Mouse (Mus musculus): ENCODE results near the gene Catsperg1.
"Not testable (repeated sequence)": the region's sequence is repeated elsewhere in the genome, so short reads cannot be mapped to it uniquely, and the experiment has no call there.

The Catsperg1 gene

DNA sequence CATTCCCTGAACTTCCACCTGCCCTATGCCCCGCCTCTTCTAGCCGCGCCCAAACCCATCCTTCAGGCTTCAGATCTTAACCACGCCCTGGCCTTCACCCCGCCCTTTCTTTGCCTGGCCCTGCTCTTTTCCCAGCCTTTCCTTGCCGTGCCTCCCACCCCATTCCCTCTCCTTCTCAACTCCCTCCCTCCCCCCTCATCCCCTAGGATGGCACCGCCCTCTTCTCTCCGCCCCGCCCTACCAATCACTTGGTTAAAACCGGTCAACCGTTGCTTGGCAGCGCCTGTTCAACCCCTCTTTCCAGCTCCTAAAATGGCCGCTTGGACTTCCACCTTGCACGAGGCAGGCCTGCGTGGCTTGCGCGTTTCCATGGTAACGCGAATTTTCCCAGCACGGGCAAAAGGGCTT is at the start of gene Catsperg1:
Catsperg1 (minus strand) TSS at position 361 of the 408 bp plus-strand sequence.
- in situ Hi-C loops (cut with MboI, MseI): no loop called here

DNA sequence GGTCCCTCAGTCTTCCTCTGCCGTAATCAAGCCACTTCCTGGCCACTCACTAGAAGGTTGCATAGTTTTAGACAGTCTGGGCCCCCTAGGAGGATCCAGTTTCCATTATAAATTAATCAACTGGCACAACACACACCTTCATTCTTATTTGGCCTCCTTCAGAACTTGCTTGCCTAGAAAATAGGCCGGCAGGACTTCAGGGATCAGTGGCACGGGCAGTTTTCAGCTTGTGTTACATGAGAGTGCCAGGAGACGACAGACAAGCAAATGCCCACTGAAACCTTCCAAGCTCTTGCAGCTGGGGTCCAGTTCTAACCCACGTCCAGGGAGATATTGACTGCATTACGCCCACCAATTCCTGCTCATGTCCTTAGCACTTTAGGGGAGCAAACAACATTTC is 48.3 kb upstream of the Catsperg1 start:
- in situ Hi-C loops (cut with MboI, MseI): no loop called here

DNA sequence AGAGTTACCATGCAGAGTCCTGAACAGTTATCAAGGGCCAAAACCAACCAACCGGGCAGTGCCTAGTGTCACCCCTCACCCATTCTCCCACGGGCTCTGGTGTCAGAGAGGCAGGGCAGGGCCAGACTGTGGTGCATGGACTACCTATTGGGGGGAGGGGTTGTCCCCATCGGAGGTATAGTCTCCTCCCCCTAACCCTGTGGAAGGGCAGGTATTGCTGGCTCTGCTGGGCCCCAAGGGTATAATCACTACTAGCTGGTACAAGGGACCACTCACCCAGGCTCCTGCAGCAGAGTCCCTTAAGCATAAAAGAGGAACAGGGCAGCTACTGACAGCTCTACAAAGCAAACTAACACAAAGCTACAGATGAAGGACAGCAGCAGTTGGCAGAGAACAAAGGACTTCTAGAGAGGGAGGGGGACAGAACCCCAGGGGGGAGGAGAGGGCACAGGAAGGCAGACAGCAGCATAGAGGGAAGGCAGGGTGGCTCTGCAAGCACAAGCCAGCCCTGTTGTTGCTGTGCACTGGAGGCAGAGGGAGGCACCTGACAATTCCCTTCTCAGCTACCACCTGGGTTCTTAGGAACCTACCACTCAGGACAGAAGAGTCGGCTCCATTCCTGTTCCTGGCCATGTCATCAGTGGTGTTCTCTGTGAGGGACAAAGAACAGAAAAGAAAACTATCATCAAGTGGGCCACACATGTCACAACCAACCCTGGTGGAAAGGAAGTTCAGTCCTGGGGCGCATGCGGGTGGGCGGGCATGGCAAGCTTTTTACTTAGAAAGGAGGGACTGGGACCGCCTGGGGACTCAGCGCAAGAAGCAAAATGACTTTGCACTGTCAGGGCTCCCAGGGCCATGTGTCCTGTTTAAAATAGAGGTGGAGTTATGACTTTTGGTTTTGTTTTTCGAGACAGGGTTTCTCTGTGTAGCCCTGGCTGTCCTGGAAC is 46.2 kb upstream of the Catsperg1 start:
- in situ Hi-C loops (cut with MboI, MseI): no loop called here

DNA sequence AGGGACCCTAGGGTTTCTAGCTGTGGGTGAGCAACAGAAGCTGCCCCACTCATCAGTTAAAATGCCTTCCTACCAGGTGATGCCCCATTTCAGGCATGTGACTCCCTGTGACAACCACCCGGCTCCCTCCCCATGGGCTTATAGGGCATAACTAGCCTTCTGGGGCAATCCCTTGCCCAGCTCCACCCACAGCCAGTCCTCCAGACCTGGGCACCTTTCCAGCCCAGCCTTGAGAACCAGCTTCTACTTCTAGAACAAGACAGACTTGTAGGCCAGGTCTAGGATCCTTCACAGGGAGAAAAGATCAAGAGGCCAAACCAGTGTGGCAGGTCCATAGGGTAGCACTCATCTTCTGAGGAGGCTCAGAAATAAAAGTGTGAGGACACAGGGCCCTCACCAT is 43.5 kb upstream of the Catsperg1 start:
- in situ Hi-C loops (cut with MboI, MseI): no loop called here

- in situ Hi-C loops (cut with MboI, MseI): no loop called here
These were observed 42.0 kb upstream of the Catsperg1 start for GRCm38 (mm10) chr7:29255875-29256274.

- in situ Hi-C loops (cut with MboI, MseI): no loop called here
These were observed 40.0 kb upstream of the Catsperg1 start for GRCm38 (mm10) chr7:29253842-29254241.

DNA sequence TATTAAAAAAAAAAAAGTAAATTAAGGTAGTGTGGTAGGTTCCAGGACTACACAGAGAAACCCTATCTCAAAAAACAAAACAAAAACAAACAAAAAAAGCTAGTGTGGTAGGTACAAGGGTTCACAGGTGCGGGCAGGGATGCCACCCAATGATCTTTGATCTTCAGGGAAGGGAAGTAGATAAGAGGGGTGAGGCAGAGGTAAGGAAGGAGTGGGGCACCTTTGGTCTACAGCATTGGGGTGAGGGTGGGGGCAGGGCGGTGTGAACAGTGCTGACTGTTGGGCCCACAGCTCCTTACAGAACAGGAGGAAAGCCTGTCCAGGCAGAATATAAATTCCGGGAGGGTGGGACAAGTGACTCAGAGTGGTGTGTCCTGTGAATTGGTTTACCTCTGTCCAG is 37.3 kb upstream of the Catsperg1 start:
- in situ Hi-C loops (cut with MboI, MseI): no loop called here

DNA sequence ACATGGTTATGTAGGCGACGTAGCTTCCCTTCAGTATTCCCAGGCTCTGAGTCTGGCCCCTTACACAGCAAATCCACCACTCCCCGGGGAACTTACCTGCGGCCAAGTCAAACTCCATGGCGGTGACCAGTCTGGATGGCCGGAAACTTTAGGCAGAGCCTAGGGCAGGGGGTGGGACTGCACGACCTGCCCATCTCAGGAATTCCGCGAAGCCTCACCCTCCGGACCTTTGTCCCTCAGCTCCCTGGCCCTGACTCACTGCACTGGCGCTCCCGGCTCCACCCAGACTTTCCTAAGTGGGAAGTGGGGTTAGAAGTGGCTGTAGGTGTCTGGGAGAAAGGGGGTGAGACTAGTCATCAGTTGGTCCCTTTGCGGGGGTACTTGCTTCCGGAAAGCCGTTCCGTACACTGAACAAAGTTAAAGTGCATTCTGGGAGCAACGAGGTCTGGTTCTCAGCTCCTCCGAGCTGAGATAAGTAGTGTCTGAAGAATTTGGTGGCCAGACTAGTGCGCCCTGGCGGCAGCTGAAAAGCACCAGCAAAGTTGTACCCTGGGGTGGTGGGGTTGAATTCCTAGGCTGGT is 34.5 kb upstream of the Catsperg1 start, which contains the start of gene 2200002D01Rik:
2200002D01Rik (minus strand) TSS at position 206 of the 581 bp plus-strand sequence.
- in situ Hi-C loops (cut with MboI, MseI): no loop called here

DNA sequence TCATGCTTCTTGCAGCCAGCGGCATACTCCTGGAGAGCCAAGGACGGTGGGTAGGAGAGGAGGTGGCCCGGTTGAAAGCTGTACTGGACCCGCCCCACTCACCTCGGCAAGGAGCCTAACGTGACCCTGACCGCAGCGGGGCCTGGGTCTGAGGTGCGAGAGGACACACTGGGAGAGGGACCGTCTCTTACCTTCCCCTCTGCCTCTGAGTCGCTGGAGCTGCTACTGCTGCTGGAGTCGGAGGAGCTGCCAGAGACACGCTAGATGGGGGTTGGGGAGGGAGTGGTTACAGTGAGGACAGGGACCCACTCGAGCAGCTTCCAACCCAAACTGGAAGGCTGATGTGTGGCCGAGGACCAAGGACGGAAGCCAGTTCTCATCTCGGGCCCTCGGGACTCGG is 33.9 kb upstream of the Catsperg1 start:
- in situ Hi-C loops (cut with MboI, MseI): no loop called here

DNA sequence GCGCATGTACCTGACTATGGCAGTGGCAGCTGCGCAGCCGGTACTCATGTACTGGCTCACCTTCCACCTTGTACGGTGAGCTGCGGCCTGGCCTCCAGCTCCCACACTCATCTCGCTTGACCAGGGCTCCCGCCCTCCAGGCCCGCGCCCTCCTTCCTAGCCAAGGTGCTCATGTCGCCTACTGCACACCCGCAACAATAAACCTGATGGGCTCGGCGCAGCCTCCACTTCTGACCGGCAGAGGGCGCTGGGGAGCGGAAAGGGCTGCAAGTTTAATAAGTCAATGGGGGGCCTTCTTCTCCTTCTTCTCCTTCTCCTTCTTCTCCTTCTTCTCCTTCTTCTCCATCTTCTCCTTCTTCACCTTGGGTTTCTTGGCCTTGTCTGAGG is 33.5 kb upstream of the Catsperg1 start:
- in situ Hi-C loops (cut with MboI, MseI): no loop called here

DNA sequence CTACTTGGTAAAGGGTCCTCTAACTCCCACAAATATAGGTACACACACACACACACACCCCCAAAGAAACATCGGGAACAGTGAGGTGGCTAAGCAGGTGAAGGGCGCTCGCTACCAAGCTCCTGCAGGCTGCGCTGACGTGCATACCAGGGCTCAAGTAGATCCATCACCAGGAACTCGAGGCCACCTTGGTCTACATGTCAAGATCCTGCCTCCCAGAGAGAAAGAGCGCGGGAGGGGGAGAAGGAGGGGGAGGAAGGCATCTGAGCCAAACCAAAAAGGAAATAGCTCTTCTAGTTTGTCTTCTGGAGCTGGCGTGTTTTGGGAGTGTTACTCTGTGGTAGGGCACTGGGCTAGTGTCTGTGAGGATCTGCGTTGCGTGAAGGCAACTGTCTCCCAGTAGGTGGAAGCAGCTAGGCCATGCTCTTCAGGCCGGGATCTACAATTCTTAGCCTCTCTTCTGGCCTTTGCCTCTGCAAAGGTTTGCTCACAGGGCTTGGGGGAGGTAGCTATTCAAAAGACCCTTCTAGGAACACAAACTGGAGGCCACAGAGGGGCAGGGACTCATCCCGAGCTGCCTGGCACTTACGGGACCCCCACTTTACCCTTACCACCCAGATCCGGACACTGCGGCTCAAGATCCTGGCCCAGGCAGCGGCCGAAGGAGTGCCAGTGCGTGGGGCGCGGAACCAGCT is 32.9 kb upstream of the Catsperg1 start:
- in situ Hi-C loops (cut with MboI, MseI): no loop called here

GRCm38 (mm10) chr7:29246015-29246414 is 32.2 kb upstream of the Catsperg1 start:
- in situ Hi-C loops (cut with MboI, MseI): no loop called here

- in situ Hi-C loops (cut with MboI, MseI): no loop called here
These were observed 31.0 kb upstream of the Catsperg1 start for GRCm38 (mm10) chr7:29244732-29245416.

- in situ Hi-C loops (cut with MboI, MseI): no loop called here
These were observed 24.5 kb upstream of the Catsperg1 start, which contains the start of gene Yif1b for GRCm38 (mm10) chr7:29238019-29238967. TSS of gene Yif1b (plus strand) at chr7:29238329.

DNA sequence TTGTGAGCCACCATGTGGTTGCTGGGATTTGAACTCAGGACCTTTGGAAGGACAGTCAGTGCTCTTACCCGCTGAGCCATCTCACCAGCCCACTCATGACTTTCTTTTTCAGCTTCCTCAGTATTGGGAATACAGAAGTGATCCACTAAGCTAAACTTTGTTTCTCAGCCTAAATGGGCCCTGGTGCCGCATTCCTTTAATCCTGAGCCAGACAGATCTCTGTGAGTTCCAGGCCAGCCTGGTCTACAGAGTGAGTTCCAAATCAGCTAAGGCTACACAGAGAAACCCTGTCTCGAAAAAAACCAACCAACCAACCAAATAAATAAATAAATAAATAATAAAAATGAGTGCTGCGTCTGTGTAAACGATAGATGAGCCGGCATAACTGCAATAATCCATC is 23.8 kb upstream of the Catsperg1 start:
- in situ Hi-C loops (cut with MboI, MseI): not testable (repeated sequence)

GRCm38 (mm10) chr7:29236593-29236992 is 22.8 kb upstream of the Catsperg1 start:
- in situ Hi-C loops (cut with MboI, MseI): no loop called here

- in situ Hi-C loops (cut with MboI, MseI): no loop called here
These were observed 20.8 kb upstream of the Catsperg1 start for GRCm38 (mm10) chr7:29234661-29235060.

DNA sequence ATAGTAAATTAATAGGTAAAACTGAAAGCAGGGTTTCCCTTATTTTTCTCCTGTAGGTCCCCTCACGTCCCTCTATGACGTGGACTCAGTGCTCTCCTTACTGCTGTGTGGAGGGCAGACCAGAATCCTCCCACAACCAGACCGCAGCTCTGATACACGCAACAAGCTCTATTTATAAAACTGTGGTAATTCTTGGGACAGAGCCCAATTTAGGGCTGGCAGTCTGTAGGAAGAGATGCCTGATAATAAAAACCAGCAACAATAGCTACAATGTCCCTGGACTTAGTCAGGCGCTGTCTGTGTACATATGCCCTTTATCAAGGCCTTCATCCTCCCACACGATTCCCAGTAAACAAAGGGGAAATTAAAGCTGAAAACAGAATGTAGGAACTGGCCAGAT is 19.9 kb upstream of the Catsperg1 start:
- in situ Hi-C loops (cut with MboI, MseI): no loop called here

DNA sequence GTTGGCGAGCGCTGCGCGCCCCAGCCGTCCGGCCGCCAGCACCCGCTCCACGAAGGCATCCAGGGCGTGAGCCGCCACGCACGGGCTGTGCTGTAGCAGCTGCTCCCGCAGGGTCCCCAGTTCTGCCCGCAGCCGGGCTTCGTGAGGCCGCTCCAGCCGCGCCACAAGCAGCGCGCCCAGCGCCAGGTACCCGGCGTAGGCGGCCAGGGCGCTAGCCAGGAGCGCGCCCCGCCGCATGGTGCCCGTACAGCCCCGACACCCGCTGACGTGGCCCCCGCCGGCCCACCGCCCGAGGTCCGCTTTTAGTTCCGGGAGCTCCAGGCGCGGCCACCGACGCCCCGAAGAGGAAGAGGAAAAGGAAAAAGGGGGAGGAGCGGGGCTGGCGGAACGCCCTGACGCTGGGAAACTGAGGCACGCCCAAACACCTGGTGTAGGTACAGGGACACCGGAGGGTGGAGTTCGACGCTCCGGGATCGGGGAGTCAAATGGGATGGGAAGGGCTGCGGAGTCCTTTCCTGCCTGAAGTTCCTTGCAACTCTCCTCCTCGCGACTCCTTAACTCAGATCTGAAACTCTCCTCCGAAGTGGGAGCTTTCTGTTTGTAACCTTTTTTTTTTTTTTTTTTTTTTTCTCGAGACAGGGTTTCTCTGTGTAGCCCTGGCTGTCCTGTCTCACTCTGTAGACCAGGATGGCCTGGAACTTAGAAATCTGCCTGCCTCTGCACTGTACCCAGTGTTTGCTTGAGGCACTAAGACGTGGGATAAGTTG is 18.6 kb upstream of the Catsperg1 start, which contains the start of gene Kcnk6:
Kcnk6 (minus strand) TSS at position 269 of the 767 bp plus-strand sequence.
- in situ Hi-C loops (cut with MboI, MseI): no loop called here

DNA sequence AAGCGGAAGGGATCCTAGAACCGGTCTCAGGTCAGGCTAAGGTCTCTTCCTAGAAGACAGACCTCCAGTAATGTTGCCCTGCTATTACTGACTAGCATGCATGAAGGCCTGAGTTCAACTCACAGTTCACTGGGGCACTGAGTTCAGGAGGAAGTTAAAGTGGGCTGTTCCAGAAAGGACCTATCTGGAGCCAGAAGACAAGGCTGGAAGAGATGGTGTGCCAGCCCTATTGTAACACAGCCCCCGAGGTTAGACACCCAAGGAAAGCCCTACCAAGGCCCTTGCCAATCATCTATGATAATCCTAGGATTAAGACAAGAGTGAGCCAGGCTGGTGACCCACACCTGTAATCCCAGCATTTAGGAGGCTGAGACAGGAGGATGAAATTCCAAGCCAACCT is 17.7 kb upstream of the Catsperg1 start:
- in situ Hi-C loops (cut with MboI, MseI): no loop called here
